Mouse (Mus musculus): Measurements from ENCODE around the gene Tle6.

GRCm38 (mm10) chr10:81579967-81580366, 20.9 kb downstream of the Tle6 start:
- TF ChIP-seq ZNF384 (IDR thresholded peaks at IDR 0.05; ENCODE audit: low read depth, low read length), result no peak
- no peak for TF ChIP-seq MAFK (IDR thresholded peaks at IDR 0.05; ENCODE audit: insufficient read depth, low read depth, low read length)
- no peak for TF ChIP-seq CHD2 (IDR thresholded peaks at IDR 0.05; ENCODE audit: low read depth, low read length)
- TF ChIP-seq ZC3H11A (IDR thresholded peaks at IDR 0.05; ENCODE audit: borderline replicate concordance, low read depth, low read length), result no peak
- TF ChIP-seq HCFC1 (IDR thresholded peaks at IDR 0.05; ENCODE audit: borderline replicate concordance, insufficient read depth, low read length), result no peak
